Mouse (Mus musculus): ENCODE measurements around the gene Acadm.

DNA sequence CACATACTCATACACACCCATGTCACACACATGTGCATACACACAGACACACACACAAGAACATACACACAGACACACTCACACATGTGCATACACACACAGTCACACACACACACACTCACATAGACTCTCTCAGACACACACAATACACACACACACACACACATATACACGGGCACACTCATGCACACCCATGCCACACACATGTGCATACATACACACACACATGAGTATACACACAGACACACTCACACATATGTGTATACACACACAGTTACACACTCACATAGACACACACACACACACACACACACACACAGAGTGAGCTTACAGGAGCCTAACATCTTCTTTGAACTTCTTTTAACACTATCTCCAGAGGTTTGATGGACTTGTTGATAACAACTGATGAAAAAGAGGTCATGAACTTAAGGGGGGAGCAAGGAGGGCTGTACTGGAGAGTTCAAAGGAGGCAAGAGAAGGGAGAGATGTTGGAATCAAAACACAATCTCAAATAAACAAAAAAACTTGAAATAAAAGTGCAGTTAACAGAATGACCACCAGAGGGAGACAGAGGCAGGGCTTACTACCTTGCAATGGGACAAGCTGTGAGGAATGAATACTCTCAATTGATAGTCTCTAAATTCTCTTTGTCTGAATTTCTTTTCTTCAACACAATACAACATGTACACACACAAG is 14.8 kb upstream of the Acadm start:
- TF ChIP-seq POLR2A (IDR thresholded peaks at IDR 0.05; ENCODE audit: insufficient read depth, low read depth, low read length), result no peak
- peak; percentile 99 for TF ChIP-seq CTCF (IDR thresholded peaks at IDR 0.05)

Measured in heart, adult 2 months (tissue).